Mouse (Mus musculus) neural tube, postnatal 0 days (tissue): ENCODE measurements around the gene Tesk2. TPM values are rescaled to one million over a fixed set of nuclear protein-coding genes. Genes with fewer than 3 reads are reported as not detected.

Experiments used
- polyA plus RNA-seq: library from polyadenylated mRNA; unstranded; fragments of >200 nt; fragmentation: Nextera tagmentation; extraction: Ambion mirVana; gene quantifications from 2 replicates; pipeline ENCODE4 v1.2.1, GENCODE M21; 2015

The Tesk2 gene
- 2.5 and 2.8 TPM in 2 replicates for polyA plus RNA-seq

GRCm38 (mm10) chr4:116720343-116721097 is at the start of gene Tesk2:
Gene Tesk2 (plus strand): TSS chr4:116720948.

GRCm38 (mm10) chr4:116685402-116686061 is 35.2 kb upstream of the Tesk2 start, which contains the start of gene Prdx1:
Gene Prdx1 (plus strand): TSS chr4:116685544.

GRCm38 (mm10) chr4:116708201-116708764 is 12.5 kb upstream of the Tesk2 start, which contains the start of the genes Mmachc and Ccdc163:
Gene Mmachc (minus strand): TSS chr4:116708406.
Gene Ccdc163 (plus strand): TSS chr4:116708509.

GRCm38 (mm10) chr4:116807197-116808129 is 86.7 kb downstream of the Tesk2 start, which contains the start of the genes Toe1 and Mutyh:
Gene Toe1 (minus strand): TSS chr4:116807640.
Gene Mutyh (plus strand): TSS chr4:116807723.

GRCm38 (mm10) chr4:116821694-116822016 is 100.9 kb downstream of the Tesk2 start, which contains the start of gene Hpdl:
Gene Hpdl (minus strand): TSS chr4:116821707.

Other genes starting within 250 kb of the Tesk2 start
- 9.2 and 11.0 TPM in 2 replicates for gene Ipp, start 213.4 kb upstream of the Tesk2 start, polyA plus RNA-seq
- gene Tmem69, start 165.0 kb upstream of the Tesk2 start, polyA plus RNA-seq = 17.5 and 18.3 TPM in 2 replicates
- gene Gpbp1l1, start 163.3 kb upstream of the Tesk2 start, polyA plus RNA-seq = 11.7 and 12.6 TPM in 2 replicates
- 4.8 and 5.4 TPM in 2 replicates for gene Ccdc17, start 124.3 kb upstream of the Tesk2 start, polyA plus RNA-seq
- 55.0 and 59.1 TPM in 2 replicates for gene Nasp, start 93.0 kb upstream of the Tesk2 start, polyA plus RNA-seq
- gene Akr1a1, start 69.3 kb upstream of the Tesk2 start, polyA plus RNA-seq = 699 and 752 TPM in 2 replicates
- 509 and 614 TPM in 2 replicates for gene Prdx1, start 35.4 kb upstream of the Tesk2 start, polyA plus RNA-seq
- gene Mmachc, start 12.5 kb upstream of the Tesk2 start, polyA plus RNA-seq = 14.8 and 19.0 TPM in 2 replicates
- gene Ccdc163, start 12.4 kb upstream of the Tesk2 start, polyA plus RNA-seq = 5.8 and 6.5 TPM in 2 replicates
- 23.4 and 25.2 TPM in 2 replicates for gene Toe1, start 86.7 kb downstream of the Tesk2 start, polyA plus RNA-seq
- 4.1 and 4.7 TPM in 2 replicates for gene Mutyh, start 86.8 kb downstream of the Tesk2 start, polyA plus RNA-seq
- 2.3 and 2.7 TPM in 2 replicates for gene Hpdl, start 100.8 kb downstream of the Tesk2 start, polyA plus RNA-seq
- gene Zswim5, start 156.4 kb downstream of the Tesk2 start, polyA plus RNA-seq = 2.8 and 3.0 TPM in 2 replicates